Mouse (Mus musculus) common myeloid progenitor, adult 5-6 weeks (primary cell): ENCODE results near the gene Tmem44. TPM values are rescaled to one million over a fixed set of nuclear protein-coding genes. Genes with fewer than 3 reads are reported as not detected.

Experiments used
- ATAC-seq: replicated peaks from 2 replicates; pipeline ENCODE4 v1.8.0; 2016; ENCODE audit warnings: low read depth, mild to moderate bottlenecking, moderate TSS enrichment, inconsistent platforms; ENCODE audit not compliant: poor library complexity, severe bottlenecking
- total RNA-seq: library from RNA; stranded (forward); fragments of 200-1000, 187-1606 nt; gene quantifications from 2 replicates; pipeline ENCODE4 v1.2.3, GENCODE M21; 2017

Gene Tmem44
- total RNA-seq, 1 experiment from 2014 or later: 0.23 TPM

DNA sequence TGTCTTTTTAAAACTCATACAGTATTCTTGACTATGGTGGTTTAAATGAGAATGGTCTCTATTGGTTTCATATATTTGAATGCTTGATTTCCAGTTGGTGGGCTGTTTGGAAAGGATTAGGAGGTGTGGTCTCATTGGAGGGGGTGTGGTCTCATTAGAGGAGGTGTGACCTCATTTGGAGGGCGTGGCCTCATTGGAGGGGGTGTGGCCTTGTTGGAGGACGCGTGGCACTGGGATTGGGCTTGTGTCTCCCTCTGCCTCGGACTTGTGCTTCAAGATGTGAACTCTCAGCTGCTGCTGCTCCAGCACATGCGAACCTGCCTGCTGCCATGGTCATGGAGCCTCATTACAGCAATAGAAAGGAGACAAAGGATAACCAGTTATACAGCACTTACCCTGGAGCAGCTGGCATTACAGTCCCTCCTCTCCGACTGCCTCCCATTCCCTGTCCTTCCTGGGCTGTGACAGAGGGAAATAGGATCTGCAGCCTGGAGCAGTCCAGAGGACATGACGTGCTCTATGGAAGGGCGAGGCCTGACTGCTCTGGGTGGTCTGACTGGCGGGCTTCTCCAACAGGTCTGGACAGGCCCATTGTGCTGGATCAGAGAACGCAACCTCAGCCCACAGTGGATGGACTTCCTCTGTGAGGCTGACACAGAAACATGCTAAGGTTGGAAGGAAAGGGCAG is 28.2 kb downstream of the Tmem44 start:
- no peak for ATAC-seq

DNA sequence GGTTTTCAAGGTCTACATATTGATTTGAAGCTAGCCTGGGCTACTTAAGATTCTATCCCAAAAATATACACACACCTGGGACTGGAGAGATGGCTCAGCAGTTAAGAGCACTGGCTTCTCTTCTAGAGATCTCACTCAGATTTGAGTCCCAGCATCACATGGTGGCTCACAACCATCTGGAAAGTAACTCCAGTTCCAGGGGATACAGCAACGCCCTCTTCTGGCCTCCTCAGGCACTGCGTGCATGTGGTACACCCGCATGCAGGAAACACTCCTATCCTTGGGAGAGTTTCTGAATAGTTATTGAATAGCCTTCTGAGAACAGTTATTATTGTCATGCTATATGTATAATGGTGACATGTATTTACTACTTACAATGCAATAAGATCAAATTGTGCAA is 29.5 kb downstream of the Tmem44 start:
- no peak for ATAC-seq

DNA sequence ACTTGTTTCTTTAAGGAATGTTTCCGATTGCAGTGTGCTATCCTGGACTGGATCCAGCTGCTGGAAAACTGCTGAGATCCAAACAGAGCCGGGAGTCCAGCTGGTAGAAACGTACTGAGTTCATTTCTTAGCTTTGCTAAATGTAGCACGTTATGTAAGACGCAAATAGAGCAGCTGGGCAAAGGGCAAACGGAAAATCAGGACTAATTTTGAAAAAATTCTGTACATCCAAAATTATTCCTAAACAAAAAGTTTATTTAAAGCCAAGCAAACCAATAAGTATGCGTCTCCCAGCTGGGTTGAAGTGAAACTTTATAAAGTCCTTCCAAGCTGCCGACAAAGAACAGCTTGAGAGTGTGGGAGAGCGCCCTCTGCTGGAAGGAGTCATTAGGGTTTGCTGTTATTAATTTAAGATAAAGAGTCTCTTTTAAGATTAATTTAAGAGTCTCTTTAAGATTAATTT is 30.2 kb downstream of the Tmem44 start:
- peak; percentile 63 for ATAC-seq

- no peak for ATAC-seq
Measured at GRCm38 (mm10) chr16:30518635-30519034, 32.0 kb downstream of the Tmem44 start.

DNA sequence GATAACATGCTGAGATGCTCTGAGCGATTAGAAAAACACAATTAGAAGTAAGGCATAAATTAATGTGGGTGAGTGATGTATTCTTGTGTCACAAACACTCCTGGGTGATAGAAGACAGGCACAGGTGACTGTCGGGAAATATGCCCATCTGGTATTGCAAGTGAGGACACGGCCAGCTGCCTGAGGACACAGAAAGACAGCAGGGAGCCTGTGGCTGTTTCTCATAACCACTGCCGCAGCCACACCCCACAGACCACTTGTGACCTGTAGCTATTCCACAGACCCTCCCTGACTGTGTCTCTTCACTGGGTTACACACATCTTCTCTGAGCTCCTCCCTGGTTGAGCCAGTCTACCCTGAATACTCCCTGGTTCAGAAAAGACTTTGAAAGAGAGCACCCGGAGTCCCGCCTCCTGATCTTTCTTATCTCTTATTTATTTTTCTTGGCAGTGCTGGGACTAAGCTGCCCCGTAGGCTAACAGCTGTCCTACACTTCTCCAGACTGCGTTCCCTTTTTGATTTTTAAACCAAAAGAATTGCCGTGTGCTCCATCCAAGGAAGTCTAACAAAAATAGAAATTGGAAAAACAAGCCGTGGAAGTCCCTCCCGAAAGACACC is 32.9 kb downstream of the Tmem44 start:
- no peak for ATAC-seq

DNA sequence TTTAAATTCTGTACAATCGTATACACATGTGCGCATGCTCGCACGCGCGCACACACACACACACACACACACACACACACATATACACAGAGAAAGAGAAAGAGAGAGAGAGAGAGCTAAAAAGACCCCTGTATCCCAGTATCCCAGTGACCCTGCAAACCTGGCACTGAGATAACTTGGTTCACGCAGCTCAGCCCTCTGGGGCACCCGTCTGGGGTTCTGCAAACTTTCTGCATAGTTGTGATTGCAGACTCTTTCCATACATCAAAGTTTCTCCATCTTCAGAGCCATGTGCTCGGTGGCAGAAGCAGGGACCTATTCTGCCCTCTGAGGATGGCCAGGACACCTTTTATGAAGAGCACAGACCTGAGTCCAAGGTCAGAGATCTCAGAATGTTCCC is 33.6 kb downstream of the Tmem44 start:
- no peak for ATAC-seq

- ATAC-seq: no peak
Measured at GRCm38 (mm10) chr16:30515418-30515817, 35.2 kb downstream of the Tmem44 start.

DNA sequence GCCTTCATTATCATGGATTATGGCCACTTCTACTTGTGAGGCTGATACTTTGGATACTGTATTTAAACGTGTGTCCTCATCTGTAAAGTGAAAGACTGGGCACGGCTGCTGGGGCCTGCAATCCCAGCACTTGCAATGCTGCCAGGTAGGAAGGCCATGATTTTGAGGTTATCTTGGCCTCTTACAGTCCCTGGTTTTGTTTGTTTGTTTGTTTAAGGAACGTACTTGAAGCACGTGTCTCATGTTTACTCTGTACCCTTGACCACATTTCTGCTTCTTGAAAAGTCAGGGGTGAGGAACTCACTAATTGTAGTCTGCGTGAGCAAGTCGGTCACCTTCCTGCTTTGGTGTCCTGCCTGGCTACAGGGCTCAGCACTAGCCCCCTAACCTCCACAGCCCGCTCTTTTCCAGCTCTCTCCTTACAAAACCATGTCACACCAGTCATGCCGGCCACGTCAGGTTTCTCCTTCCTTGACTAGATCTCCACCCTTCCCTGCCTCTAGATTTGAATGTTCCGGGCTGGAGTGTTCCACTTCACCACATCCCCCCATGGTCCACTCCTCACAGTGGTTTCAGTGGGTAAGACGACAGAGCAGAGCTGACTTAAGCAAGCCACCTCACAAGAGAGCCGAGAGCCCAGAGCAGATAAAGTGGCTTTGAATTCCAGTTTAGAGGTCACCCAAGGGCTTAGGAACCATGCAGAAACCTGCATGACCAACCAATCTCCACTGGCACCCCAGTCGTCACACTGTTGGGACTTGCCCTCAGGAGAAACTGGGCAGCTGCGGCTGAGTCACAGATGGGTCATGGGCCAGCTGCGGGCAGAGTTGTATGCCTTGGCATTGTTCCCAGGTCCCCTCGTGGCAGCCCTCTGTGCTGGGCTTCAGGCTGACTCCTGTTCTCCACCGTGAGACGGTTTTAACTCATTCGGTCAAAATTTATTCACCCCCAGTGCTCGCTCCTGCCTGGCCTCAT is 37.3 kb downstream of the Tmem44 start:
- ATAC-seq: no peak

DNA sequence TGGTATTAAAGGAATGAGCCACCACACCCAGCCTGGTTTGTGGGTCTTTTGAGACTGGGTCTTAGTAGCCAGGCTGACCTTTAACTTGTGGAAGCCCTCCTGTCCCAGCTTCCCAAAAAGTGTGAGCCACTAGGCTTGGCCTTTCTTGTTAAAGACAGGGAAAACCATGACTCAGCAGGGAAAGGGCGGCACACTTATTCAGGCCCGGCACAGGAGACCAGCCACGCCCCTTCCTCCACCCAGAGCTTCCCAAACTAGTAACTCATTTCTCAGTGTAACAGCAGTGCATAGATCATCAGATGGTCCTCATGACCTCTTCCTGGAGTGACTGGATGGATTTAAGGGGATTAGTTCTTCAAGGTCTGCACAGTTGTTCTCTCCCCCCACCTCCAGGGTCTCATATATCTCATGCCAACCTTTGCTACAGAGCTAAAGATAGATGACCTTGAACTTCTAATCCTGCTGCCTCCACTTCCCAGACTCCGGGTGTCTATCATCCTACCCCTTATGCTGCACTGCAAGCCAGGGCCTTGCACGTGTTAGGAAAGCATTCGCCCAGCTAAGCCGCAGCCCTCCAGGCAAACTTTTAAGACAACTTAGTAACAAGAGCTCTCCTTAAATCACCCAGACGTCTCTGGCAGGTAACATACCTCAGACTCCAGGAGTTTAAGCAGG is 38.1 kb downstream of the Tmem44 start:
- ATAC-seq: no peak

DNA sequence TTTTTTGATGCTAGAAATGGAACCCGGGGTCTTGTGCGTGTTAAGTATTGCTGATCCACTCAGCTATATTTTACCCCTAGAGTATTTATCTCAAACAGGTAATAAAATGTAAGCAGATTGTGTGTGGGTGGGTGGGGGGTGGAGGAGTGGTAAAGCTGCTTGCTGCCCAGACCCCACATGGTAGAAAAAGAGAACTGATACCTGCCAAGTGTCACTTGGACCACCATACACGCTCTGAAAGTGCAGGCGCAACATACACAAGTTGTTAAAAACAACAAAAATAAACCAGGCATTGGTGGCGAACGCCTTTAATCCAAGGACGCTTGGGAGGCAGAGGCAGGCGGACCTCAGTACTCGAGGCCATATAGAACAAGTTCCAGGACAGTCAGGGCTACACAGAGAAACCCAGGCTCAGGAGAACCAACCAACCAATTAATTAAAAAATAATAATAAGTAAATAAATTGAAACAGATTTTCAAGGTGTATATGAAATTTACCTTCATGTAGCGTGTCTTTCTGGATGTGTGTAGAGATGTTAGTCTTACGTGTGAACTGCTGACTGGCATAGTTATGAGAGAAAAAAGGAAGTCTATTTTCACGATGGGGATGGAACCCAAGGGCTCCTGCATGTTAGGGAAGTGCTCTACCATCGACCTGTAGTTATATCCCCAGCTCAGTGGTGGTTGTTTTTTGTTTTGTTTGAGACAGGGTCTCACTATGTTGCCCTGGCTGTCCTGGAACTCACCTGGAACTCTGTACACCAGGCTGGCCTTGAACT is 38.9 kb downstream of the Tmem44 start:
- ATAC-seq: 0 out of 2 replicates have a peak, but pooled peaks have one; percentile 35

DNA sequence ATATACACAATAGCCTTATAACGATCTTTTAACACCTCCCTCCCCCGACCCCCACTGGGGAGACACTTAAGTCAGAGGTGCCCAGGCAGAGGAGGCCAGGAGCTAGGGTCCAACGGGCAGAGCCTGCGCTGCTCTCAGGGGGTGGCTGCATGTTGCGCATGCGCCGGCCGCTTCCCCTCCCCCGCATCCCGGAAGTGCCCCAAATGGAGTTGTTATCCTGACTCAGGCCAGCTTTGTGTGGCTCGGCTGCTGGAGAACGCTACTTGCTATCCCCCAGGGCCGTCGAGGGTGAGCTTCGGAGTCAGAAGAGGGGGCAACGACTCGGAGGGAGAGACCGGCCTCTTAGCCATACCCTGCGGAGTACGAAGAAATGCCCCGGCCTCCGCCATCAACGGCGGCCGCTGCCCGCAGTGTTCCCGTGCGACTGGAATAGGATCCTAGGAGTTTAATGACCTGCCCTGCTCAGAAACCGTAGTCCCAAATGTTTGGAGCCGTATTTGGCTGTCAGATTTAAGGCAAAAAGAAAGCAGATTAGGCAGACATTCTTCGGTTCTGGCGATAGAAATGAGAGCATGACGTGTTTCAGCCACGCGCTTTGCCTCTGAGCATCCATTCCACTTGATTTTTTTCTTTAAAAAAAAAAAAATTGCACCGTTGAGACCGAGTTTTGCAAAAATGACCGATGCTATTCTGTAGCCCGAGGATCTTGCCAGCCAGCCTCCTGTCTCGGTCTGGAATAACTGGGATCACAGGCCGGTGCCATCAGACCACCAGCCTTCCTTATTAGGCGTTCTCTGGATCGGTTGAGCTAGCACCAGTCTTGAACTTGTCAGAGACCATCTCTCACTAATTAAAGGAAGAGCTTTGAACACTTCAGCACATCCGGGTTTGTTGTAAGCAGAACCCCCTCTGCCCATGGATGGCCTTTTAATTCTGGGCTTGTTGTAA is 39.9 kb downstream of the Tmem44 start:
- peak; percentile 73 for ATAC-seq

DNA sequence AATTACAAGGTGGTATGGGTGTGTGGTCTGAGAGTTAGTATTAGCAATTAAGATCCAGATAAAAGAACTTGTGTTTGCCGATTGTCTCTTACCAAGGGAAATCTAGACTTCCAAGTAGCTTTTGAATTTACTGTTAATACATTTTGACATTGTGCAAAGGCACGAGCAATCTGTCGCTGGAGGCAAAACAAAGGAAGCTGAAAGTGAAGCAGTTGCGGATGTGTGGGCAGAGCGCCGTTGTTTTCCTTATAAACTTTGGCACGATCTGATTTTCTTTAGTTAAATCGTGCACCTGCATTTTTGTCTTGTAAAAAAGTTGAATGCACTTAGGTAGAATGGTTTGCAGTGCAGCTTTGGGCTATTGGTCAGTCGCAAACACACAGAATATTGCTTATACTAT is 40.6 kb downstream of the Tmem44 start:
- ATAC-seq: no peak

- no peak for ATAC-seq
Measured at GRCm38 (mm10) chr16:30509340-30509739, 41.3 kb downstream of the Tmem44 start.

- ATAC-seq: no peak
Measured at GRCm38 (mm10) chr16:30508738-30509137, 41.9 kb downstream of the Tmem44 start.

- ATAC-seq: no peak
Measured at GRCm38 (mm10) chr16:30507120-30507519, 43.5 kb downstream of the Tmem44 start.

DNA sequence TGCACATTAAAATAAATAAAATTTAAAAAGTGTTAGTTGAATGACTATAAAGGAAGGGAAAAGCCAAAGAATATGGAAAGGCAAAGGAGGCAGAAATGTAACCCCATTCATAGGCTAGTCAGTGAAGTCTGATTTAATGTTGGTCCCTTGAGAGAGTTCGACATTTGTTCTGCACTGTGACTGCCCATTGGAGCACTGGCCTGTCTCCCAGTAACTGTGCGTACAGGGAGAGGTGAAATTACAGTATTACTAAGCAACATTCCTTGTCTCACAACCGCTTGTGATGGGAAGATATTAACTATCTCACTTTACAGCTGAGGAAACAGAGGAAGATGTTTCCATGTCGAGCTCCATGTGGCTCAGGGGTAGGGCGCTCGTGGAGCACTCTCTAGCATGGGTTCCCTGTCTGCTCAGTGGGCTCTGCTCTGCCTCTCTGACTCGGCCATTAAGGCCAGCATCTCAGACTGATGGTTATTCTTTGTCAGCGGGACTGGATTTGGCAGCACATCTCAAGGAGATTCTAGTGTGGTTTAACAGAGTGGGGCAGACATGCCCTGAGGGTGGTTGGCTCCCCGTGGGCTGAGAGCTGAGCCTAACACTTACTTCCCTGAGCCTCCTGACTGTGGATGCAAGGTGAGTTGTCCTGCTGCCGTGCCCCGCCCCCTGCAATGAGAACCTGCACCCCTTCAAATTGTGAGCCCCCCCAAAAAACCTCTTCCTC is 45.2 kb downstream of the Tmem44 start:
- no peak for ATAC-seq

DNA sequence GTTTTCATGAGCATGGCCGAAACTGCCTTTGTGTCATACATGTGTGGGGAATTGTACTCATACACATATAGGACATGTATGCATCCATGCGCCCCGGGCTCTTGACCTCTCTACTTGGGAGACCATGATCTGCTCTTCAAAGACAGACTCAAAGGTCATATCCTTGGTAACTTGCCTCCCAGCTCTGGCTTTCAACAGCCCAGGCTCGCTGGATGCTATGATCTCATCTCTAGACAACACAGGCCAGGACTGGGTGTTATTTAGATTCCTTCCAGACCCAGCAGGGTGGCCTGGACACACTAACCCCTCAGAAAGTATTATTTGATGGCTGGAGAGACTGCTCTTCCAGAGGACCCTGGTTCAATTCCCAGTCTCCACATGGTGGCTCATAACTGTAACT is 45.8 kb downstream of the Tmem44 start:
- no peak for ATAC-seq

DNA sequence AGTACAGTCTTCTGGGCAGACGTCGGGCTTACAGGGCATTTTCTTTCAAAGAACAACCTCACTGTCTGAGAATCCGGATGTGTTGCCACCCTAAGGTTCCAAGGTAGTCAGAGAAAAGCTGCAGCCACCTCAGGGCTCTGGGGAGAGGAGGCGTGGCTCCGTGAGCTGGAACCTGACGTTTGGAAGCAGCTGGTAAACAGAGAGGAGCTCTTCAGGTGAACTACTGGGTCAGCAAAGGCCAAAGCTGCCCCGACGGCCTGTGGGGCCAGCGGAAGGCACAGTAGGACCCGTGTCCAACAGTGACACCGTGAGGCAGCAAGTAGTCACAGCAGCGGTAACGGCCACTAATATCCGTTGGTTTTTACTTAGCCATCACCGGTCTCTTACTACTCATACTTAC is 46.7 kb downstream of the Tmem44 start:
- ATAC-seq: peak; percentile 77
